Mouse (Mus musculus) bone marrow macrophage, adult 2 months (primary cell): ENCODE data around the gene Greb1.

Experiments
- CTCF ChIP-seq: IDR thresholded peaks from 2 replicates; pipeline ENCODE4 v1.5.1; 2012; ENCODE audit warnings: low read depth, mild to moderate bottlenecking, low read length, moderate library complexity
- POLR2A ChIP-seq: IDR thresholded peaks from 2 replicates; pipeline ENCODE4 v1.6.1; 2012; ENCODE audit warnings: mild to moderate bottlenecking, low read depth, low read length, borderline replicate concordance

GRCm38 (mm10) chr12:16662955-16663585 lies 137.6 kb downstream of the Greb1 start:
- TF ChIP-seq POLR2A, result no peak
- no peak for TF ChIP-seq CTCF
